Mouse (Mus musculus) kidney, postnatal 10 days (tissue): ENCODE data around the gene Hebp1.

Experiments used
- DNase-seq: peaks from one replicate; pipeline ENCODE4 v3.0.0; 2021; ENCODE audit warnings: mixed read lengths

The Hebp1 gene

GRCm38 (mm10) chr6:135196707-135197106 is 1.1 kb downstream of the Hebp1 start:
- DNase-seq, result no peak

GRCm38 (mm10) chr6:135194907-135195306 is 2.9 kb downstream of the Hebp1 start:
- DNase-seq, result no peak

- no peak for DNase-seq
Observed at GRCm38 (mm10) chr6:135193733-135194132, 4.1 kb downstream of the Hebp1 start.

DNA sequence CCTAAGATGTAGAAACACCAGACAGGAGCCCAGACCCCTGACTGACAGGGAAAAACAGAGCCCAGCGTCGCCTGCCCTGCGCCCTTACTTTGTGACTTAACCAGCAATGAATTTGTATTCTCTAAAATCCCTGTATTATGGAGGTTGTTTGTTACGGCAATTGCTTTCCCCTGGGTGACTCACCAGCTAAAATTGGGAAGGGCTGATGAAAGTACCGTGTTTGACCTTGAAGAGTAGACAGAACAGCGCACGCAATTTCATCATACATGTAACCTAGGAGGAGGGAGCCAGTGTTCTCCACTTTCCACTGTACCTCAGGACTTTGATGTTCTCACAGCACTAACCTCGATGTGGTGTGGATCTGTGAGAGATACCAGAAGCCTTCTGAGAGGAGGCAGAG is 4.8 kb downstream of the Hebp1 start:
- DNase-seq, result no peak

GRCm38 (mm10) chr6:135191906-135192305 is 5.9 kb downstream of the Hebp1 start:
- no peak for DNase-seq

DNA sequence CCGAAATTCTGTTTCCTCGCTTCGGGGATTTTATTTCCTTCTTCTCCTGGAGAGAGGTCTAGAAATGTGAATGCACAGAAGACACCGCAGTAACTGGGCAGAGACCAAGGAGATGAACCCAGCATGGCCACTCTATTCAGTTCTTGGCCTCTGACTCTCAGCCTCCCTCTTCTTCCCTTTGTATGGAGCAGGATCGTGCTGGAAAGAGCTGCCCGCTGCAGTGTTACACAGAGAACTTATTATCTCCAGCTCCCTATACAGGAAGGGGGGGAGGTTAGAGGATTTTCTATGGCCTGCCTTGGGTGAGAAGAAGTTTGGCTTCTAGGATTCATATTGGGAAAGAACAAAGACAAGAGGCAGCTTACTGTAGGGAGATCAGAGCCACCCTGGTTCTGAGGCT is 7.7 kb downstream of the Hebp1 start:
- no peak for DNase-seq

DNA sequence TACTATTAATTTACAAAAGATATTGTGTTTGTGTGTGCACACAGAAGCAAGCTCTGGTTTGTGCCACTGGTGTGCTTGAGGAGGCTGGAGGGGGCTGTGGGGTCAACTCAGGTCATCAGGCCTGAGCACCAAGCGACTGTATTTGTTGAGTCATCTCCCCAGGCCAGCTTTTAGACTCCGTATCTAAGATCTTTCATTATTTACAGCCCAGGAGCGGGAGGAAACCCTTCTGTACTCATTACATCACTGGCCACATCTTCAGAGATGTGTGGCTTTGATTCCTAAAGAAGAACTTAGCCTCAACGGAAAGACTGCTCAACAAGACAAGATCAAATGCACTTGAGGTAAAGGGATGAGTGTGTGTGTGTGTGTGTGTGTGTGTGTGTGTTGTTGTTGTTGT is 9.2 kb downstream of the Hebp1 start:
- no peak for DNase-seq

GRCm38 (mm10) chr6:135187076-135187917 is 10.5 kb downstream of the Hebp1 start:
- no peak for DNase-seq

DNA sequence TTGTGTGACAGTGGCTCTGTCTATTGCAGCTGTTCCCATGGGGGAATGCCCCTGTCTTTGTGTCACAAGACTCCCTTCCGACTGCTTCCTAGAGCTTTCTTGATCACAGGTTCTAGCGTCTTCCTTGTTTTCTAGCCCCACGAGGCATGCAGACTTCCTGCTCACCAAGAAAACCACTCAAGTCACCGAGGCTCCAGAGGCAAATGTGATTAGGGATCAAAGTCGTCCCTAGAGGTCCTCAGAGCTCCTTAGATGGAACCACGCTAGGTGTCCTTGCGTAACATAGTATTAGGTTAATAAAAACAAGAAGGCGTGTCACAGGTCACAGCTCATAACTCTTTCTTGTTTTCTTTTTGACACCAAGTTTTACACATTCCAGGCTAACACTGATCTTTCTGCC is 13.9 kb downstream of the Hebp1 start:
- DNase-seq, result peak; percentile 26

DNA sequence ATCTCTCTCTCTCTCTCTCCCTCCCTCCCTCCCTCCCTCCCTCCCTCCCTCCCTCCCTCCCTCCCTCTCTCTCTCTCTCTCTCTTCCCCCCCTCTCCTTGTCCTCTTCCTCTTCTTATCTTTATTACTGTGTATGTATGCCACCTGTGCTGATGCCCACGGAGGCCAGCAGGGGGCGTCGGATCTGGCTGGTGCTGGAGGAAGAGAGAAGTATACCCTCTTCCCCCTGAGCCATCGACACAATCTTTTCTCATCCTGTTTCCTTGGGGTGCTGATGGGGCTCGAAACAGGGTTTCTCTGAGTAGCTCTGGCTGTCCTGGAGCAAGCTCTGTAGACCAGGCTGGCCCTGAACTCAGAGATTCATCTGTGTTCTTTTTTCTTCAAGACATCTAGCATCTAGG is 14.9 kb downstream of the Hebp1 start:
- DNase-seq, result no peak

DNA sequence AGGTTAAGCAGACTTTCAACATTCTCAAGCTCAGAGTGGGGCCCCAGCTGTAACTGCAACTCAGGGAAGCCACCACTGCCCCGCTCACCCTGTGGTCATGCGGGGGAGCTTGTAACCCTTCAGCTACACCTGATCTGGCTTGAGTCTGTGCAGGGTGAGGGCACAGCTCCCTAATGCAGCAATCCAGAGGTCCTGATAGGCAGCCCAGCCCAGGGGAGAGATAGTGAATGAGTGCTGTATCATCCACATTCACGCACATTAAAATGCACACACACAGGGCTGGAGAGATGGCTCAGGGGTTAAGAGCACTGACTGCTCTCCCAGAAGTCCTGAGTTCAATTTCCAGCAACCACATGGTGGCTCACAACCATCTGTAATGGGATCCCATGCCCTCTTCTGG is 19.2 kb downstream of the Hebp1 start:
- DNase-seq, result no peak

DNA sequence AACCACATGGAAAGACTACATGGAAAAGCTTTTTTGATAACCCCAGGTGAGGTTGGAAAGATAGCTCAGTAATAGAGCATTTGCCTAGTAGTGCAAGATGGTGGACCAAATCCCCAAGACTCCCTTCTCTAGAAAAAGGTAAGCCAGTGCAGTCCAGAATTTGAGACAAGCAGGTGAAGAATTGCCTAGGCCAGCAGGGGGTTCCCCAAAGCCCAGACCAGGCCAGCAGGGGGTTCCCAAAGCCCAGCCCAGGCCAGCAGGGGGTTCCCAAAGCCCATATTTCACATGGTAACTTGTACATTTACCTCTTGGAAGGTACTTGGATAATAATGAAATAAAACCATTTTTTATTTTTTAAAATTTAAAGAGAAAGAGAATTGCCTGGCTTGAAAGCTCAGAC is 20.6 kb downstream of the Hebp1 start:
- DNase-seq, result no peak

DNA sequence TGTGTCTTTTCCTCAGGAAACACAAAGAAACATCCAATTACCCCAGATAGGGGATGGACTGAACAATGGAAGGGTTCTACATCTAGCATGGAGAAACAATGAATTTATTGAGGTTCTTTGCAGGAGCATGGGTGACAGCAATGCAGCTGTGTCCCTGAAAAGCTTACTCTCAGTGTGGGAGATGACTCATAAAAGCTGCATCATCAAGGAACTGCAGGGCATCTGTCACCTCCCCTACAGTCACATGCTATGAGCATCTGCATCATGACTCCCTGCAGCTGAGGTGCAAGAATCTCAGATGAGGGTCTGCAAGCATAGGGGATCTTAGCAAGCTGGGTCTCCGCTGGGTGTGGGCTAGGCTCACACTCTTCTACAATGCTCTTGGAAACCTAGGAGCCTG is 22.8 kb downstream of the Hebp1 start:
- no peak for DNase-seq

GRCm38 (mm10) chr6:135171736-135172135 is 26.1 kb downstream of the Hebp1 start:
- no peak for DNase-seq

- no peak for DNase-seq
Observed at GRCm38 (mm10) chr6:135169246-135169645, 28.6 kb downstream of the Hebp1 start.

DNA sequence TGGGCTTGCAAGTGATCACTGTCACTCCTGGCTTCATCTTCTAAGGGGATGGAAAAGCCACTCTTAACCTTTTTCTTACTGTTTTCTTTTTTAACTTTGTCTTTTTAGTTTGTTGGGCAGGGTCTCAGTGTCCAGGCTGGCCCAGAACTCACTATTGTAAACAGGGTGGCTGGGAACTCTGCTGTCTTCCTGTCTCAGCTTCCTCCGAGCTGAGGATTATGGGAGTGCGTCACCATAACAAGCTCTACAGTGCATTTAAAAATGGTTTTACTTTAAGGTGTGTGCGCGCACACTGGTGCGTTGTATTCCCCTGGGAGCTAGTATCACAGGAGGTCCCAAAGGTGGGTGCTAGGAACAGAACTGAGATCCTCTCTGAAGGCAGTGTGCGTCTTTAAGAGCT is 29.4 kb downstream of the Hebp1 start:
- DNase-seq, result no peak

DNA sequence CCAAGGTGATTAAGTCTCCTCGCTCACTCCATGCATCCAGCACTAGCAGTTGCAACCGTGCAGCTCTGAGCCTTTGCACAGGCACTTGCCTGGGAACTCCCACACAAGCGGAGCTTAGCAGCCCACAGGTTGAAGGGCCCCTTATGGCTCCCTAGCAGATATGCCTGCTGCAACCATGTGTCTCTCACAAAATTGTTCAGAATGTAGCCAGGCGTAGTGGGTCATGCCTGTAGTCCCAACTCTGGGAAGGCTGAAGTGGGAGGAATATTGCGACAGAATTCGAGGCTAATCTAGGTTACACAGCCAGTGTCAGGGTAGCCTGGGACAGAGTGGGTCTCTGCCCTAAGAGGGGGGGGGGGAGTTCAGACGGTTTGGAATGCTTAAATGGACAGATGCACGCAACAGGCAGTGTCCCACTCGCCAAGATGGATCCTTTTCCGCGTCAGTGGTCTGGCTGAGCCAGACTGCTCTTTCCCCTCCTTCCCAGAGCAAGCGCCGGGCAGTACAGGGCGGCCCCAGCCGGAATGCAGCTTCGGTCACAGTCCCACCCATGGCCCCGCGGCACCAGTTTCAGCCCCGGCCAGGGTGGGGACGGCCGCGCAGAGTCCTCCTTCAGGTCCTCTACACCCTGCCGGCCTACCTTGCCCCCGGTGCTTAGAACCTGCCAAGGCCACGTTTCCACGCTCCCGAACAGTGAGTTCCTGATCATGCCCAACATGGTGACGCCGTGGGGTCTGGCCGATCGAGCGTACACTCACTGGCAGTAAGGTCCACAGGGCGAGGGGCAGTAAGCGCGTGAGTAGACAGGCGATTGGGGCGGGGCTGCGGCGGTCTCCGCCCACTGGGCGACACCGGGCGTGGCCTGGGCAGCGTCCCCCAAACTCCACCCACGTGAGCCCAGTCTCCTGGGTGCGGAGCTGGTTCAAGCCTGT is 30.2 kb downstream of the Hebp1 start:
- DNase-seq, result peak; percentile 96

DNA sequence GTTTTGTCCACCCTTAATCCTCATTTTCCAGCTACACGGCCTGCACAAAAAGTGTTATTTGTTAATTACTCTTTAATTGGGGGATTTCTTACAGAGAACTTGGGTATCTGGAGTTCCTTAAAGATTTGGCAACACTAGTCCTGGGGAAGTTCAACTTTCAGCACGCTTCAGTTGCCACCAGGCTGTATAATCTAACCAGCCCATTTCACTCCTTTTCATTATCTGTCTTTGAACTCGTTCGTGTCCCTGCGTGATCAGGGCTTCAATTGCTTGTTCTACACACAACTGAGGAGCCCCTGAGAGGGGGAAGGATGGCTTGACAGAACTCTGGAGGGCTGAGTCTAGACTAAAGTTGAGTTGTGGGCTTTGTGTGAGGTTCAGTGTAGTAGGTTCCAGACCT is 31.1 kb downstream of the Hebp1 start:
- no peak for DNase-seq

- DNase-seq, result no peak
Observed at GRCm38 (mm10) chr6:135166262-135166661, 31.6 kb downstream of the Hebp1 start.

GRCm38 (mm10) chr6:135165706-135166105 is 32.1 kb downstream of the Hebp1 start:
- no peak for DNase-seq

DNA sequence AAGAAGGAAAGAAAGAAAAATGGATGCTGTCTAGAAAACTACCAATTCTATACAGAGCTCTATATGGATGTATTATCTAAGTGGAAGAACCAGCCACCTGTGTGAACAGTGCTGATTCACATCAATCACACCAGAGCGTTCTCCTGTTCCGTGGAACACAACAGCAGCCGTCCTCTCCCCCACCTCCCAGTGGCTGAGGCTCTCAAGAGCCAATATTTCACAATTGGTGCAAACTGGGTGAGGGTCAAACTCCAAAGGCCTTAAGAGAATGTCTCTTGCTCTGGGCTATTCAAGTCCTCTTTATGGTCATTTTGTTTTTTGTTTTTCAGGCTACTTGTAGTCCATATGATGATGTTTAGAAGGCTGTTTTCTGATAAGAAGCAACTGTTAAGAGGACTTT is 32.6 kb downstream of the Hebp1 start:
- no peak for DNase-seq

DNA sequence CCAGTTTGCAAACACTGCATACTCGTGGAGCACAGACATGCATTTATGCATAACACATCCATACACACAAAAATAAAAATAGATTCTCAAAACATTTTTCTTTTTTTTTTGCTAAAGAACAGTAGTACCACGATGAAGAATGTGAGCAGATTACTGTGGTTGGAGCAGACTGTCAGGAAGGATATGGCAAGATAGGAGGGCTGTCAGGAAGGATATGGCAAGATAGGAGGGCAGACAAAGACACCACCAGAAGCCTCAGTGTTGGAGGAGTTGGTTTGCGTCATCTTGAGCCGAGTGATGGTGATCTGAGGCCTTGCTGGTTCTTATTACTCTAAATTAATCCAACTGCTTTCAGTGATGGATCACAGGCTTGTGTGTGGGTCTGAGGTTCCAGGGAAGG is 35.0 kb downstream of the Hebp1 start:
- DNase-seq, result no peak

DNA sequence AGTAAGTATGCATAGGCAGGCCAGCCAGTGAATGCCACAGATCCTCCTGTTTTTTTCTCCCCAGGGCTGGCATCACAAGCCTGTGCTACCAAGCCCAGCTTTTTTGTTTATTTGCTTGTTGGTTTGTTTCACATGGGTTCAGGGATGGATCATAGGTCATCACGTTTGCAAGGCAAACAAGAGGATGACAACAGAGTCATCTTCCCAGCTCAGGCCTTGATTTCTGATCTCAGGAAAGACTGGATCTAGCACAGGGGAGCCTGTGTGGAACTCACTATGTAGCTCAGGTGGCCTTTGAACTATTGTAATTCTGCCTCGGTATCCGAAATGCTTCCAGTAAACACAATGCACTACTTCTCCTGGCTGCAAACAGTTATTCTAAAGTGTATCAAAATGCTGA is 35.5 kb downstream of the Hebp1 start:
- DNase-seq, result no peak

DNA sequence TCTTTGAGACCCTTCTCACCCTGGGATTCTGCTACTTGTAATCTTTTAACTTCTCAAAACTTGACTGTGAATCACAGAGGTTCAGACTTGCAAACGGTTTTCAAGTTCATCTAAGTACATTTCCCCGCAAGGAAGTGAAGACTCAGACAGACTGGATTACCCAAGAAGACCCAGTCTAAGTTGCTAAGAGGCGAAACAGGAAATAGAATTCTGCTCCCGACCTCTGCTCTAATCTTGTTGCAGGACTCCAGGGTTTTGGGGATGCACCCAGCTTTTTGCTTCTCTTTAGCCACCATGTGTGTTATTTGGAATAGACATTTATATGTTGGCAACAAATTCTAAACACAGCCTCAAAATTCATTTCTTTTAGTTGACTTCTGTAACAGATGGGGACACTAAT is 36.5 kb downstream of the Hebp1 start:
- DNase-seq, result no peak
